Mouse (Mus musculus) intestine, embryonic 15.5 days (tissue): ENCODE data around the gene Masp1. TPM values are rescaled to one million over a fixed set of nuclear protein-coding genes. Genes with fewer than 3 reads are reported as not detected.

Source experiments
- ATAC-seq: fragments of 200-750 bp; cut with Nextera tagmentation; 2 replicates; pipeline ENCODE4 v1.8.0; 2017; ENCODE audit warnings: moderate TSS enrichment, moderate library complexity
- H3K27ac ChIP-seq: fragments of 300-500 bp; sonication (generic); 2 replicates; pipeline ENCODE4 v1.5.1; 2015; ENCODE audit warnings: mild to moderate bottlenecking, inconsistent platforms
- H3K27me3 ChIP-seq: fragments of 300-500 bp; sonication (generic); replicated peaks from 2 replicates; pipeline ENCODE4 v1.6.1; 2015; ENCODE audit warnings: inconsistent platforms
- H3K36me3 ChIP-seq: fragments of 300-500 bp; sonication (generic); 2 replicates; pipeline ENCODE4 v1.6.1; 2015; ENCODE audit warnings: inconsistent platforms
- H3K4me1 ChIP-seq: fragments of 300-500 bp; sonication (generic); replicated peaks from 2 replicates; pipeline ENCODE4 v1.6.1; 2015; ENCODE audit warnings: inconsistent platforms
- H3K4me2 ChIP-seq: fragments of 300-500 bp; sonication (generic); replicated peaks from 2 replicates; pipeline ENCODE4 v1.6.1; 2015; ENCODE audit warnings: mild to moderate bottlenecking, inconsistent platforms
- H3K4me3 ChIP-seq: fragments of 300-500 bp; sonication (generic); replicated peaks from 2 replicates; pipeline ENCODE4 v1.5.1; 2015; ENCODE audit warnings: inconsistent platforms
- H3K9ac ChIP-seq: fragments of 300-500 bp; sonication (generic); 2 replicates; pipeline ENCODE4 v1.6.1; 2015; ENCODE audit warnings: inconsistent platforms
- H3K9me3 ChIP-seq: fragments of 300-500 bp; sonication (generic); 2 replicates; pipeline ENCODE4 v1.6.1; 2016; ENCODE audit warnings: inconsistent platforms
- WGBS: fragments of 180-500 bp; shearing (Covaris S2); methylation state at CpG from one replicate; pipeline ENCODE4 v1.1.7; 2015; 5-methylcytosine and 5-hydroxymethylcytosine counted together
- polyA plus RNA-seq: library from polyadenylated mRNA; unstranded; fragments of >200 nt; fragmentation: Nextera tagmentation; extraction: Ambion mirVana; gene quantifications from 2 replicates; pipeline ENCODE4 v1.2.1, GENCODE M21; 2015

The Masp1 gene
- polyA plus RNA-seq, 1 experiment from 2014 or later: 4.5 TPM

DNA sequence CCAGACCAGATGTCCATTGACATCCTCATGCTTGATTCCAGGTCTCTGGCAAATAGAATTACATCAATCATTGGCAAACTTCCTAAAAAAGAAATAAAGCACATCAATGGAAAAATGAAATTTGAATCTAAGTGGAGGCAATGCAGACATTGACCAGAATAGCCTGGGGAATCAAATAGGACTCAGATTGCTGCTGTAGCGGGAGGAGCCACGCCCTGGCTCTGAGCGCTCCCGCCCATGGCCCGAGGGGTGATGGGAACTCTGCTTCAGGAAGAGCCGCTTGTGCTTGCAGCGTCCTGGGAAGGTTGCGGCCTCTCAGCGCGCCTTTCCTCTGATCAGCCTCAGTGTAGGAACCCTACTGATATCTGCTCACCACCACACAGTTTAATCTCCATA is 104.4 kb downstream of the Masp1 start:
- no peak overlapping the region for H3K9ac ChIP-seq
- no peaks in the 10 kb centered on the region for H3K27me3 ChIP-seq
- ATAC-seq: peak; percentile 88
- H3K36me3 ChIP-seq: no peaks in the 10 kb centered on the region
- peak overlapping the region; percentile 47 for H3K4me2 ChIP-seq
- H3K4me1 ChIP-seq: peaks cover 10% of the 10 kb centered on the region
- 0 out of 2 replicates have a peak overlapping the region, but pooled peaks have one; percentile 27 for H3K27ac ChIP-seq
- WGBS: 31% methylated on average over 10 of the region's 10 CpGs
- 0 out of 2 replicates have a peak overlapping the region, but pooled peaks have one; percentile 6 for H3K4me3 ChIP-seq
- H3K9me3 ChIP-seq: no peaks in the 10 kb centered on the region

DNA sequence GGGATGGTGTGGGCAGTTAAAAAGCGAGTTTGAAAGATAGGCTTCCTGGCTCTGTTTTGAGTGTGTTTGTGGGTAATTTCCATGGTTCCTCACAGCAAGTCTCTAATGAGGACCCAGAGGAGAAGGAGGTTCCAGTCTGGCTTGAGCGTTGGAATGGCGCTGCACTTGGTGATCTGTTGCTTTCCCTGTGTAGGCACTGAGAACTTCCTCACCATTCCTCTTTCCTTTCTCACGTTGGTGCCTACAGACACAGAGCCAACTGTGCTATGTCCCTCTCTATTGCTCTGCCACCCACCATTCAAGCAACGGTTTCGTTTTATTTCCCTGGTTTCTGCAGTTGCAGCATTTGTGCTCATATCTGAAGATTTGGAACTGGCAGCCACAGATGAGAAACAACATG is 107.7 kb downstream of the Masp1 start:
- WGBS: 77% methylated on average over 6 of the region's 6 CpGs

GRCm38 (mm10) chr16:23403008-23403755 is 117.4 kb downstream of the Masp1 start:
- no peak overlapping the region for H3K27ac ChIP-seq
- H3K4me1 ChIP-seq: no peaks in the 10 kb centered on the region
- H3K9ac ChIP-seq: no peak overlapping the region
- H3K27me3 ChIP-seq: no peaks in the 10 kb centered on the region
- H3K36me3 ChIP-seq: no peaks in the 10 kb centered on the region
- peak; percentile 34; the same call in 1 of the 2 replicates for ATAC-seq
- no peak overlapping the region for H3K4me2 ChIP-seq
- H3K4me3 ChIP-seq: no peak overlapping the region
- no peaks in the 10 kb centered on the region for H3K9me3 ChIP-seq
- WGBS: 33% methylated on average over 8 of the region's 8 CpGs

More for the DNA sequence above, 107.7 kb downstream of the Masp1 start:
- H3K9me3 ChIP-seq: no peaks in the 10 kb centered on the region
- no peak overlapping the region for H3K27ac ChIP-seq
- H3K36me3 ChIP-seq: no peaks in the 10 kb centered on the region
- H3K4me2 ChIP-seq: no peak overlapping the region
- H3K4me1 ChIP-seq: peaks cover 10% of the 10 kb centered on the region
- no peak overlapping the region for H3K4me3 ChIP-seq
- ATAC-seq: no peak
- no peaks in the 10 kb centered on the region for H3K27me3 ChIP-seq
- H3K9ac ChIP-seq: no peak overlapping the region

- no peaks in the 10 kb centered on the region for H3K36me3 ChIP-seq
- 42% methylated on average over 3 of the region's 3 CpGs for WGBS
- H3K9me3 ChIP-seq: no peaks in the 10 kb centered on the region
- H3K4me1 ChIP-seq: no peaks in the 10 kb centered on the region
- H3K4me2 ChIP-seq: no peak overlapping the region
- H3K27ac ChIP-seq: no peak overlapping the region
- ATAC-seq: 0 out of 2 replicates have a peak, but pooled peaks have one; percentile 43
- no peaks in the 10 kb centered on the region for H3K27me3 ChIP-seq
- H3K9ac ChIP-seq: no peak overlapping the region
- H3K4me3 ChIP-seq: no peak overlapping the region
These were observed 118.7 kb downstream of the Masp1 start for GRCm38 (mm10) chr16:23401959-23402358.

DNA sequence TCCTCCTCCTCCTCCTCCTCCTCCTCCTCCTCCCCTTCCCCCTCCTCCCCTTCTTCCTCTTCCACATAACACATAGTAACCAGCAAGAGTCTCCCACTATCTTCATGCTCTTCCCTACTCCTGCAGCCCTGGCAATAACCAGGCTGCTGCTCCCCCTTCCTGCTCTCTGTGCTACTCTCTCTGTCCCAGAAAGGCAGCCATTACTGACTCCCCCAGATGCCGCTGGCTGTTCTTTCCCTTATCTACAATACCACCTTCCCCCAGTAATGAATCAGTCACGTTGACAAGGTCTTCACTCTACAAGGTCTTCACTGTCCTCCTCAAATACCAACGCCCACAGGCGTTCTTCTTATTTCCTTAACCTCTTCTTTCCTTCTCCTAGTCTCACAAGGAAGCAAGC is 119.2 kb downstream of the Masp1 start:
- Histone ChIP-seq H3K27ac (no peak overlapping the region), H3K9me3 (no peaks in the 10 kb centered on the region), H3K4me3 (no peak overlapping the region), H3K4me1 (no peaks in the 10 kb centered on the region), H3K27me3 (no peaks in the 10 kb centered on the region), H3K4me2 (no peak overlapping the region), H3K9ac (no peak overlapping the region), H3K36me3 (no peaks in the 10 kb centered on the region)
- WGBS: 31% methylated on average over 4 of the region's 4 CpGs
- ATAC-seq: 0 out of 2 replicates have a peak, but pooled peaks have one; percentile 34

Other genes starting within 250 kb of the Masp1 start
- not detected in 2 replicates for gene Rtp1, start 91.7 kb downstream of the Masp1 start, polyA plus RNA-seq
- gene Rtp4, start 524 bp downstream of the Masp1 start, polyA plus RNA-seq: 8.2 and 9.6 TPM in 2 replicates